Mouse (Mus musculus) lung, postnatal 0 days (tissue): ENCODE data around the gene 1700016D06Rik.

Source experiments
- CTCF ChIP-seq: IDR thresholded peaks from 2 replicates; pipeline ENCODE4 v1.5.1; 2016; ENCODE audit warnings: antibody characterized with exemption, mild to moderate bottlenecking
- EP300 ChIP-seq: IDR thresholded peaks from 2 replicates; pipeline ENCODE4 v1.6.1; 2016; ENCODE audit warnings: antibody characterized with exemption, mild to moderate bottlenecking, control low read depth

- TF ChIP-seq EP300, result no peak
- no peak for TF ChIP-seq CTCF
These were observed 42.7 kb upstream of the 1700016D06Rik start for GRCm38 (mm10) chr8:11743580-11743979.
